Mouse (Mus musculus): ENCODE measurements around the gene Ptpn20.

GRCm38 (mm10) chr14:33545565-33546143 lies 43.4 kb upstream of the Ptpn20 start:
- TF ChIP-seq CTCF (IDR thresholded peaks at IDR 0.05; ENCODE audit: borderline replicate concordance, insufficient read depth, low read depth, low read length): no peak
- TF ChIP-seq POLR2A (IDR thresholded peaks at IDR 0.05; ENCODE audit: borderline replicate concordance, insufficient read depth, low read length): no peak
